ENCODE assay signal across 7 mouse cellular contexts in the genomic region with DNA sequence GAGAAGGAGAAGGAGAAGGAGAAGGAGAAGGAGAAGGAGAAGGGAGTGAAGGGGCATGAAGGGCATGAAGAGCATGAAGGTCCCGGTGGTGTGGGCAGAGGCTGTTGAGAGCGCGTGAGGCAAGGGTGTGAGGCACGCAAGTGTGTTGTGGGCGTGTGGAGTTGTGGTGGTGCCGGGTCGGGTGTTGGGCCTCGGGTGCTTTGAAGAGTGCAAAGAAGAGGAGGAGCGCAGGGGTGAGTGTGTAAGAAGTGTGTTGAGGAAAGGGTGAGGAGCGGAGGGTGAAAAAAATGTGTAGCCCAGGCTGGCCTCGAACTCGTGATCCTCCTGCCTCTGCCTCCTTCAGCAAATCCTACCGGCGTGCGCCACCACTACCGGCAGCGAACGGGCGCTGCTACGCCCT.
DNase-seq lines count a peak whose midpoint lies in the region; ATAC-seq and TF ChIP-seq lines count a peak whose summit lies in the region.
"Not testable (repeated sequence)": the region's sequence is repeated elsewhere in the genome, so short reads cannot be mapped to it uniquely, and the experiment has no call there.

No protein-coding gene starts in this region.

- TF ChIP-seq CTCF in forebrain, postnatal 0 days (IDR thresholded peaks at IDR 0.05; ENCODE audit: low read depth); lung, adult 2 months (IDR thresholded peaks at IDR 0.05; ENCODE audit: insufficient read depth, low read length): not testable (repeated sequence)

- H3K27ac ChIP-seq in forebrain, postnatal 0 days (ENCODE audit: low read depth, low read length); heart, embryonic 15.5 days: not testable (repeated sequence)

- not testable (repeated sequence) for TF ChIP-seq POLR2A in lung, adult 2 months (IDR thresholded peaks at IDR 0.05; ENCODE audit: borderline replicate concordance, extremely low read depth, low read depth, low read length)

- H3K36me3 ChIP-seq in forebrain, postnatal 0 days (ENCODE audit: insufficient read depth); heart, embryonic 15.5 days: not testable (repeated sequence)

- not testable (repeated sequence) for H3K4me3 ChIP-seq in forebrain, postnatal 0 days (ENCODE audit: low read depth, low read length); heart, embryonic 15.5 days; lung, adult 2 months (replicated peaks; ENCODE audit: extremely low read depth, low read depth, low read length)

- not testable (repeated sequence) for H3K27me3 ChIP-seq in forebrain, postnatal 0 days (ENCODE audit: insufficient read depth, low read length); heart, embryonic 15.5 days

- H3K4me2 ChIP-seq in forebrain, postnatal 0 days (ENCODE audit: low read depth): peak overlapping the region; percentile 34; the same call in 1 of the 2 replicates
- 0 out of 2 replicates have a peak overlapping the region, but pooled peaks have one; percentile 29 for H3K4me2 ChIP-seq in heart, embryonic 15.5 days

- peak; percentile 50 for DNase-seq in adrenal gland, adult 2 months
- DNase-seq in cerebellum, adult 9-11 months: peak; percentile 73
- not testable (repeated sequence) for DNase-seq in forebrain, postnatal 0 days
- DNase-seq in kidney, postnatal 10 days: peak; percentile 8
- DNase-seq in lung, adult 2 months: peak; percentile 34
- DNase-seq in spleen, postnatal 10 days (ENCODE audit: low spot score in 2 of 2): peak; percentile 27 to 35

- not testable (repeated sequence) for H3K9ac ChIP-seq in forebrain, postnatal 0 days; heart, embryonic 15.5 days

- H3K4me1 ChIP-seq in forebrain, postnatal 0 days (ENCODE audit: insufficient read depth); heart, embryonic 15.5 days (replicated peaks); lung, adult 2 months (ENCODE audit: control insufficient read depth, insufficient read depth, low read length): not testable (repeated sequence)

- ATAC-seq in forebrain, postnatal 0 days; heart, embryonic 15.5 days (replicated peaks; ENCODE audit: insufficient number of reproducible peaks, insufficient read depth, low FRiP score, low read depth): not testable (repeated sequence)

- H3K9me3 ChIP-seq in forebrain, postnatal 0 days (ENCODE audit: low read length); heart, embryonic 15.5 days (replicated peaks): not testable (repeated sequence)

- 0% methylated on average over 4 of the region's 20 CpGs for WGBS in forebrain, postnatal 0 days
- WGBS in heart, embryonic 15.5 days: no CpG with 5 or more reads among the region's 20 CpGs
- WGBS in lung, adult 2 months: 0% methylated on average over 5 of the region's 20 CpGs
